Mouse (Mus musculus) left cerebral cortex, adult 2 months (tissue): ENCODE measurements around the gene Comtd1. TPM values are rescaled to one million over a fixed set of nuclear protein-coding genes. Genes with fewer than 3 reads are reported as not detected.

ENCODE experiments used
- DNase-seq, 2 experiments: peaks; one replicate each; pipeline ENCODE4 v3.0.0; 2021 to 2022; ENCODE audit warnings: low spot score in 2 of 2, mixed read lengths in 1 of 2; ENCODE audit errors: extremely low spot score in 1 of 2
- H3K27ac ChIP-seq: fragments of 200-600 bp; 2 replicates; pipeline ENCODE4 v1.8.1; 2022
- H3K4me3 ChIP-seq: fragments of 200-600 bp; 2 replicates; pipeline ENCODE4 v1.8.1; 2022
- CTCF ChIP-seq: fragments of 200-600 bp; IDR thresholded peaks from 2 replicates; pipeline ENCODE4 v1.8.1; 2022; ENCODE audit warnings: antibody characterized with exemption, mild to moderate bottlenecking, moderate library complexity
- intact Hi-C: fragments of 180-260 bp; cut with DNase I; formaldehyde crosslinking; loops from one replicate; pipeline ENCODE4 v1.15.1; 2025
- total RNA-seq, 2 experiments: library from RNA; stranded (reverse); gene quantifications; 2 replicates each; pipeline ENCODE4 v1.2.3; 2021

Comtd1 gene
- total RNA-seq, 2 experiments from 2014 or later: 22.8 to 24.9 TPM

GRCm38 (mm10) chr14:21830876-21831767 is 17.7 kb downstream of the Comtd1 start:
- peak overlapping the region; percentile 82 for H3K4me3 ChIP-seq
- H3K27ac ChIP-seq: peak overlapping the region; percentile 100
- DNase-seq: peak; percentile 96
- intact Hi-C loops: loop anchor here (1.0 to 5.0 kb wide), 2 partner anchors 17 to 694 kb away; partner anchors contain the start of gene Comtd1
- TF ChIP-seq CTCF: no peak; the same call in 1 of the 2 replicates

- DNase-seq: no peak
- H3K27ac ChIP-seq: no peak overlapping the region
- H3K4me3 ChIP-seq: no peak overlapping the region
- TF ChIP-seq CTCF: no peak
- intact Hi-C loops: loop anchor here (5.0 kb wide), 1 partner anchor 74 kb away; the partner anchor contains the start of genes Dusp13 and Samd8
These were observed 22.8 kb downstream of the Comtd1 start for GRCm38 (mm10) chr14:21825786-21826491.

DNA sequence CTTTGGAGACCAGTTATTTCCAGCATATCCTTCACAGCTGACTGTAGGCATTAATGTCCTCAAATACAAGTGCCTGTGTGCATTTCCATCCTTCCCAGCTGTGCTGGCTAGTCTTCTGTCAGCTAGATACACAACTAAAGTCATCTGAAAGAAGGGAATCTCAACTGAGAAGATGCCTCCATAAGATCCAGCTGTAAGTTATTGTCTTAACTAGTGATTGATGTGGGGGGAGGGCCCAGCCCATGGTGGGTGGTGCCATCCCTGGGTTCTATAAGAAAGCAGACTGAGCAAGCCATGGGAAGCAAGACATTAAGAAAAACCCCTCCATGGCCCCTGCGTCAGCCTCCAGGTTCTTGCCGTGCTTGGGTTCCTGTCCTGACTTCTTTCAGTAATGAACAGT is 23.8 kb downstream of the Comtd1 start, which contains the start of gene Vdac2:
Vdac2 (plus strand) TSS at position 301 of the 400 bp plus-strand sequence.
- TF ChIP-seq CTCF: no peak
- H3K4me3 ChIP-seq: no peak within 1 kb of the TSS
- intact Hi-C loops: loop anchor here (5.0 kb wide), 1 partner anchor 73 kb away; the partner anchor contains the start of genes Dusp13 and Samd8
- DNase-seq: no peak
- no peak within 1 kb of the TSS for H3K27ac ChIP-seq

GRCm38 (mm10) chr14:21823897-21824296 is 24.9 kb downstream of the Comtd1 start:
- no peak for TF ChIP-seq CTCF
- DNase-seq: no peak
- no peak overlapping the region for H3K4me3 ChIP-seq
- no peak overlapping the region for H3K27ac ChIP-seq
- intact Hi-C loops: no loop called here

DNA sequence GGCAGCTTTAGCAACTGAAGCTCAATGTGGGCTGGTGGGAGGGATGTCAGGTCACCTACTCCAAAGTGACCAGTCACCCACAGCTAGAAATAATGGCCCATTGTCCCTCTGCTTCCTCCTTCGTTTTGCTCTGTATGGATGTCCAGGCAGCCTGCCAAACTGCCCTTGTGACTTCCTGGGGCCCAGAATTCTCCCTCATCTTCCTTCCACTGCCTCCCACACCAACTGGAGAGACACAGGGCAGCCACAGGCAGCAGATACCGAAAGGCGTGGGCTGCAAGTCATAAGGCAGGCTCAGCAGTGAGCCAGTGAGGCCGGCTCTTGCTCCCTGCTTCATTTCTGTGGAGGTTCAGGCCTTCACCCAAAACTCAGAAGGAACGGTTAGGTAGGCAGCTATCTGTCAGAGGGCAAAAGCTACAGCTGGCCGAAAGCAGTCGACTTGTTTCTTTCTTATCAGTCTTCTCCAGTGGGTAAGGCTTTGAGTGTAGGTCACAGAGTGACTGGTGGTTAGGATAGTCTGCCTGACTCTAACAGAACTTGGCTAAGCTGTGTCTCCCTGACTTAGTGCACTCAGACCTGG is 25.9 kb downstream of the Comtd1 start:
- peak overlapping the region; percentile 78 for H3K27ac ChIP-seq
- no peak for TF ChIP-seq CTCF
- intact Hi-C loops: no loop called here

GRCm38 (mm10) chr14:21822307-21822706 is 26.5 kb downstream of the Comtd1 start:
- intact Hi-C loops: no loop called here
- no peak for DNase-seq

More for the DNA sequence above, 25.9 kb downstream of the Comtd1 start:
- H3K4me3 ChIP-seq: no peak overlapping the region
- peak; percentile 59 to 71 for DNase-seq

GRCm38 (mm10) chr14:21820880-21821505 is 27.8 kb downstream of the Comtd1 start:
- Histone ChIP-seq H3K4me3 (no peak overlapping the region), H3K27ac (no peak overlapping the region)
- intact Hi-C loops: no loop called here
- no peak for TF ChIP-seq CTCF
- no peak for DNase-seq

More at GRCm38 (mm10) chr14:21822307-21822706, 26.5 kb downstream of the Comtd1 start:
- H3K27ac ChIP-seq: no peak overlapping the region
- TF ChIP-seq CTCF: no peak; the same call in 1 of the 2 replicates
- H3K4me3 ChIP-seq: no peak overlapping the region

DNA sequence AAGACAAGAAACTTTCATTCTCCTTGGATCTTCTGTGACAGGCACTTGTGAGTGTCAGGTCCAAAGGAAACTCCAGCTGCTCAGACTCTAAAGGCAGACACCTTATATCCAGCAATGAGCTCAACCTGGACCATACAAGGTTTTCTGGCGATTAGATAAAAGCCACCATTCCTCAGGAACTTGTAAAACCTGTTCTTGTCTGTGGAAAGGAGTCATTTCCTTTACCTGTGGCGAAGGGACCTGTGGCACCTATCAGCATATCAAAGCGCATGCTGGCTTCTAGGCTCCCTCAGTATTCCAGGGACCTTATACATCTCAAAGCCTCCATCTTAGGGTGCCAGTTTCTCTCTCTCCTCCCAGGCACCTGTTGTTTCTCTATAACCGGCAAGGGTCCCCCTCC is 31.3 kb downstream of the Comtd1 start:
- intact Hi-C loops: no loop called here
- TF ChIP-seq CTCF: no peak
- no peak overlapping the region for H3K27ac ChIP-seq
- H3K4me3 ChIP-seq: no peak overlapping the region
- no peak for DNase-seq

- no peak for TF ChIP-seq CTCF
- intact Hi-C loops: no loop called here
These were observed 32.5 kb downstream of the Comtd1 start for GRCm38 (mm10) chr14:21816255-21816654.

DNA sequence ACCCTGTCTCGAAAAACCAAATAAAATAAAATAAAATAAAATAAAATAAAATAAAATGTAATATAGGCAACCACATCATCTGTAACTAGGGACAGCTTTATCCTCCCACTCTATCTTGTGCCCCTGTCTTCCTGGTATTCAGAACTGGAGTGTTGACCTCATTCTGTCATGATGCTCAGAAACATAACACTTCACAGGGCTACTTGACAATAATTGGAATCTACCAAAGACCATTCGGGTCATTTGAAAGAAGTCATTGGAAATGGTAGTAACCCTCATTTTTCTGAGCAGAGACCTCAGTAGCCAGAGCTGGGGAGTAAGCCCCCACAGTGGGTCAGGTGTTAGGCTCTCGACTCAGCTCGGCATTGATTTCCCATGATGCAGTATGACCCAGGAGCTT is 34.2 kb downstream of the Comtd1 start:
- TF ChIP-seq CTCF: no peak
- intact Hi-C loops: no loop called here
- DNase-seq: no peak
- Histone ChIP-seq H3K27ac (no peak overlapping the region), H3K4me3 (no peak overlapping the region)

More at GRCm38 (mm10) chr14:21816255-21816654, 32.5 kb downstream of the Comtd1 start:
- no peak for DNase-seq
- H3K27ac ChIP-seq: no peak overlapping the region
- H3K4me3 ChIP-seq: no peak overlapping the region

GRCm38 (mm10) chr14:21813847-21814246 is 34.9 kb downstream of the Comtd1 start:
- no peak overlapping the region for H3K4me3 ChIP-seq
- H3K27ac ChIP-seq: no peak overlapping the region
- intact Hi-C loops: no loop called here
- TF ChIP-seq CTCF: no peak
- DNase-seq: no peak
